Mouse (Mus musculus) E14TG2a.4 (cell line): Measurements from ENCODE around the gene Sphk2.

Experiments used
- H3K27me3 ChIP-seq: 2 replicates; pipeline ENCODE4 v1.6.1; 2014; ENCODE audit warnings: low read length, control low read depth; ENCODE audit not compliant: insufficient read depth
- H3K36me3 ChIP-seq: 2 replicates; pipeline ENCODE4 v1.6.1; 2014; ENCODE audit warnings: low read length, control low read depth; ENCODE audit not compliant: insufficient read depth
- H3K4me1 ChIP-seq: replicated peaks from 2 replicates; pipeline ENCODE4 v1.6.1; 2014; ENCODE audit warnings: low read depth, low read length, control low read depth
- H3K4me3 ChIP-seq: replicated peaks from 2 replicates; pipeline ENCODE4 v1.5.1; 2014; ENCODE audit warnings: mild to moderate bottlenecking, low read length
- H3K9me3 ChIP-seq: 2 replicates; pipeline ENCODE4 v1.6.1; 2014; ENCODE audit warnings: low read length, control low read depth
- CTCF ChIP-seq: conservative IDR thresholded peaks from 2 replicates; pipeline ENCODE4 v1.5.1; 2014; ENCODE audit warnings: low read length
- NANOG ChIP-seq: IDR thresholded peaks from 2 replicates; pipeline ENCODE4 v1.6.1; 2014; ENCODE audit warnings: borderline replicate concordance, low read length, mixed read lengths
- POU5F1 ChIP-seq: IDR thresholded peaks from 2 replicates; pipeline ENCODE4 v1.6.1; 2014; ENCODE audit warnings: low read length, borderline replicate concordance

The Sphk2 gene

DNA sequence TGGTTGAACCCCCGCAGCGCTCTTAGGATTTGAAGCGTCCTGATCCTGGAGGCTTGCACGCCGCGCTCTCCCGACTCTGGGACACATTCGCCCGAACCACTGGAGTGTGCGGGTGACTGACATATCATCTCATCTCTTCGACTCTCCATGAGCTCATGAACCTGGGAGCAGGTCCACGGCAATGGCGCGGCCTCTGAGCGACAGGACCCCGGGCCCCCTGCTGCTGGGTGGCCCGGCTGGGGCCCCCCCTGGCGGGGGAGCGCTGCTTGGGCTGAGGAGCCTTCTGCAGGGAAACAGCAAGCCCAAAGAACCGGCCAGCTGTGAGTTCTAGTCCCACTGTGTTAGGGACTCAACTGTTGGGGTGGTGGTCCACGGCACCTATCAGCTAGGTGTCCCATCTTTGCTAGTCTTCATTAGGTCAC lies 12.3 kb downstream of the Sphk2 start:
- Histone ChIP-seq H3K4me1 (peaks cover 84% of the 10 kb centered on the region), H3K4me3 (peak overlapping the region; percentile 96), H3K36me3 (peaks cover 23% of the 10 kb centered on the region), H3K27me3 (peaks cover 6% of the 10 kb centered on the region), H3K9me3 (no peaks in the 10 kb centered on the region)
- TF ChIP-seq POU5F1 (no peak), NANOG (no peak), CTCF (no peak)

DNA sequence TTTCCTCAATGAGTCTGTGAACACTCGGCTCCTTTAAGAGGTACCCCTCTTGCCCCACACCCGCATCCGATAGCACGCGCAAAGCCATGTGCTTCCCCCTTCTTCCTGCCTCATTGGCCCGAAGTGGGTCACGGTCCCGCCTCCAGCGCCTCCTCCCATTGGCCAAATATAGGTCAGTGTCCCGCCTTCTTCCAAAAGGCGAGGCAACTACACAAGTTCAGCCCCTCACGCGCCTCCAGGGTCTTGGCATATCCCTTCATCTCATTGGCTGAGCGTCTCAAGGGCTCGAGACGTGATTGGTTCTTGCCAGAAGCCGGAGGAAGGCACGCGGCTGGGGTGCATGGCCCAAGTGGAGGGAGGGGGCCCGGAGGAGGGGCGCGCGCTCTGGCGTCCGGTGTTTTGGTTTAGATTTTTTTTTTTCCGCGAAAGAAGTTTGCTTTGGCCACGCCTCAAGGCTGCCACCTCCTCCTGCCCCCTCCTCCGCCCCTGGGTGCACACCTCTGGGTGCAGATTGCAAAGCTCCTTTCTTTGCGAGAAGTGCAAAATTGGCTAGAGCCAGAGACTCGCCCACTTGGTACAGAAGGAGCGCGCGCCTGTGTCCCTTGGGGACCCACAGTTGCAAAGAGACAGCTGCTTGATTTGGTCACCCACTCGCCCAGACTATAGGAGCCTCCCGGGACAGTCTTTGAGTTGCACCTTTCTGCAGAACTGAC lies 12.9 kb downstream of the Sphk2 start, which contains the start of gene Dbp:
Dbp (plus strand) TSS at position 359 of the 713 bp plus-strand sequence.
- Histone ChIP-seq H3K36me3 (peaks cover 18% of the 10 kb centered on the region), H3K9me3 (no peaks in the 10 kb centered on the region), H3K27me3 (peaks cover 11% of the 10 kb centered on the region), H3K4me1 (peaks cover 84% of the 10 kb centered on the region), H3K4me3 (peak within 1 kb of the TSS; percentile 96)
- no peak for TF ChIP-seq NANOG
- no peak for TF ChIP-seq POU5F1
- TF ChIP-seq CTCF = no peak

DNA sequence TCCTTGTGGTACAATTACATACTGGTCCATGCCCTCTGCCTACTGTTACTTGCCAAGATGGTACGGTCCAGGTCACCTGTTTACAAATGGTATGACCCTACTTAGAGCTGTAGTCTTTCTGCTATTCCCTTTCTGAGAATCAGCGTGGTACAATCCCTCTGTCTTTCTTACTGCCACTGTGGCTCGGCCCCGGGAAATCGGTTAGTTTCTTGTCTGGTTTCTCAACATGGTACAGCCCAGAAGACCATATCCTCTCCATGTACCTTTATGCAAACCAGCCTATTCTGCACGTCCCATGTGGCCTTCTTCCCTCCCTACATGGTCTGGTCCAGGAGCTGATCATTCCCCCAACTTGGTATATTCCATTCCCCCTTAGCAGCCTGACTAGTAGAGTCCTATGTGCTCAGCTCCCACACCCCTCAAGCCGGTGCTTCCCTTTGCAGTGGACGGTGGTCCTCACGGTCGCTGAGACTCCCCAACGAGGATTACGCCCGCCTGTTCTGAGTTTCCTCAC lies 13.7 kb downstream of the Sphk2 start:
- no peaks in the 10 kb centered on the region for H3K9me3 ChIP-seq

DNA sequence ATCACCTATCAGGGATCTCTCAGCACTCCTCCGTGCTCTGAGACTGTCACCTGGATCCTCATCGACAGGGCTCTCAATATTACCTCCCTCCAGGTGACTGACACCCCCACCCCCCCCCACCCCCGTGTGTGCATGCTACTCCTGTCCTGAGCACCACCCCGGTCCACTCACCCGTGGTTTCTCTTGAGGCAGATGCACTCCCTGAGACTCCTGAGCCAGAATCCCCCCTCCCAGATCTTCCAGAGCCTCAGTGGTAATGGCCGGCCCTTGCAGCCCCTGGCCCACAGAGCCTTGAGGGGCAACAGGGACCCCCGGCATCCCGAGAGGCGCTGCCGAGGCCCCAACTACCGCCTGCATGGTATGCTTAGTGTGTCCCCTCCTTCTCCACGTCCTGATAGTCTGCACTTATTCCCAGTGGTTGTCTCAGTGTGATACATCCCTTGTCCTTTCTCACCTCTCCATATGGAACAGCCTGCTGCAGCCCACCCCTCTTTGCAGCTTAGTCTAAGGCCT lies 14.2 kb downstream of the Sphk2 start:
- Histone ChIP-seq H3K4me1 (peaks cover 79% of the 10 kb centered on the region), H3K9me3 (no peaks in the 10 kb centered on the region), H3K27me3 (peaks cover 24% of the 10 kb centered on the region), H3K4me3 (peak overlapping the region; percentile 96), H3K36me3 (peaks cover 5% of the 10 kb centered on the region)
- no peak for TF ChIP-seq NANOG
- no peak for TF ChIP-seq POU5F1
- TF ChIP-seq CTCF = no peak

More for the DNA sequence above, 13.7 kb downstream of the Sphk2 start:
- H3K4me1 ChIP-seq = peaks cover 83% of the 10 kb centered on the region
- H3K36me3 ChIP-seq = peaks cover 10% of the 10 kb centered on the region
- H3K4me3 ChIP-seq = peak overlapping the region; percentile 96
- H3K27me3 ChIP-seq = peaks cover 19% of the 10 kb centered on the region
- no peak for TF ChIP-seq NANOG
- TF ChIP-seq POU5F1 = no peak
- no peak for TF ChIP-seq CTCF

DNA sequence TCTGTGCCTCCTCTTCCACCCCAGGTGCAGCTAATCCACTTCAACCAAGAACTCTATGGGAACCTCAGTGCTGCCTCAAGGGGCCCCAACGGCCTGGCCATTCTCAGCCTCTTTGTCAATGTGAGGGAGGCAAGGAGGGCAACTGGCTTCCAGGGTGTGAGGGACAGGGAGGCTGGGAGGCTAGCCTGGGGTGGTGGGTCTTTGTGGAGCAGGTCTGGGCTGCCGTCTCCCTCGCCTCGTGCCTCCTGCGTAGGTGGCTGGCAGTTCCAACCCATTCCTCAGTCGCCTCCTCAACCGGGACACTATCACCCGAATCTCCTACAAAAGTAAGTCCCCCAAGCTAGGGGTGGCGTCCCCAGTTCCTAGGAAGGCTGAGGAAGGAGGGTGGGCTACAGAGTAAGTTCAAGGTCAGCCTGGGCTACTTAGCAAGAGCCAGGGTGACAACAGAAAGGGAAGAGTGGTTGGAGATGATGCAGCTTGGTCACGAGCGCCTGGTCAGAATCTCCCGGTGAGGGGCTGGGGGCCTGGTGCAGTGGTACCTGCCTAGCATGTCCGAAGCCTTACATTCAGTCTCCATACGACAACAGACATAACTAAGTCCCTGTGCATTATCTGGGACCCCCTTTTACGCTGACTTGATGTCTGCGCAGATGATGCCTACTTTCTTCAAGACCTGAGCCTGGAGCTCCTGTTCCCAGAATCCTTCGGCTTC lies 14.8 kb downstream of the Sphk2 start:
- peaks cover 29% of the 10 kb centered on the region for H3K27me3 ChIP-seq

DNA sequence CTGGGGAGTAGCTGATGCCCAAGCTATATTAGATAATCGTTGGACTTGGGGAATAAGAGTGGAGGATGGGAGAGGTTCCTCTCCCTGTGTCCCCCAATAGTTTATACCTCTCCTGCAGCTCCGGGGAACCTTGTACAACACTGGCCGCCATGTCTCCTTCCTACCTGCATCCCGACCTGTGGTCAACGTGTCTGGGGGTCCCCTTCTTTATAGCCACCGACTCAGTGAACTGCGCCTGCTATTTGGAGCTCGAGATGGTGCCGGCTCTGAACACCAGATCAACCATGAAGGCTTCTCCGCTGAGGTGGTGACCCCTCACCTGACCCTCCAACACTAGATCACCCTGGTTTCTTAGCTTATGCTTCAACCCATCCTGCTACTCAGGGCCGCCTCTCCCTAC lies 15.5 kb downstream of the Sphk2 start:
- Histone ChIP-seq H3K4me1 (peaks cover 69% of the 10 kb centered on the region), H3K4me3 (no peak overlapping the region), H3K36me3 (no peaks in the 10 kb centered on the region), H3K27me3 (peaks cover 32% of the 10 kb centered on the region), H3K9me3 (no peaks in the 10 kb centered on the region)
- TF ChIP-seq CTCF (no peak), POU5F1 (no peak), NANOG (no peak)

More for the DNA sequence above, 14.8 kb downstream of the Sphk2 start:
- Histone ChIP-seq H3K36me3 (no peaks in the 10 kb centered on the region), H3K4me1 (peaks cover 73% of the 10 kb centered on the region), H3K4me3 (no peak overlapping the region), H3K9me3 (no peaks in the 10 kb centered on the region)
- no peak for TF ChIP-seq NANOG
- no peak for TF ChIP-seq POU5F1
- no peak for TF ChIP-seq CTCF

DNA sequence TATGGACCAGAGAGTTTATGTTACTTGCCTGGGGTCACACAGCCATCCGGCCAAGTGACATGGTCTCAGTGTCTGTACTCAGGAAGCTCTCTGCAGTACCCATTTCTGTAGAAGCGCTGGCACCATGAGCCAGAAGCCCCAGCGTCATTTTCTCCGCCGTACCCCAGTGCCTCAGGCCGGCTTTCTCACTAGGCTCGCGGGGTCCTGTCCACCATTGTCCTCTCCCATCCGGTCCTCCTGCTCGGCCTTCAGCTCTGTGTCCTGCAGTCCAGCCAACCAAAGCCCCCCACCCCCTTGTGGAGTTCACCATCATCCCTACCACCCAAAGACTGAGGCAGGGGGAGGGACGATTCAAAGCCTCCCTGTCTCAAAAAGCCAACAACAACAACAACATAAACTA lies 16.2 kb downstream of the Sphk2 start:
- TF ChIP-seq CTCF (no peak), NANOG (no peak), POU5F1 (no peak)
- Histone ChIP-seq H3K36me3 (no peaks in the 10 kb centered on the region), H3K27me3 (peaks cover 32% of the 10 kb centered on the region)

DNA sequence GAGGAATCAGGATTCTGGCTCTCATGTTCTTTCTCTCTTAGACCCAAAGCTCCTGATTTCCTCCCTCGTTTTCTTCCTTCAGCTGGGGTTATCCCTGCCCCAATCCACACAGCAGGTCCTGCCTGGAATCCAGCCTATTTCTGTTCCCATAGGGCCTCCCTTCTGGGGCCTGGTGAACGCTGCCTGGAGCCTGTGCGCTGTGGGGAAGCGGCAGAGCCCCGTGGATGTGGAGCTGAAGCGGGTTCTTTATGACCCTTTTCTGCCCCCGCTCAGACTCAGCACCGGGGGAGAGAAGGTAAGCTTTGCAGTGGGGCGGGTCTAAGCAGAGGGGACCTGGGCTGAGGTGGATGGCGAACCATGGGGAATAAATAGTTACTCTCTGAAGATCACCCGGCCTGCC lies 16.7 kb downstream of the Sphk2 start:
- Histone ChIP-seq H3K9me3 (no peaks in the 10 kb centered on the region), H3K4me3 (peak overlapping the region; percentile 76), H3K27me3 (peaks cover 32% of the 10 kb centered on the region), H3K4me1 (peaks cover 63% of the 10 kb centered on the region), H3K36me3 (no peaks in the 10 kb centered on the region)
- TF ChIP-seq CTCF = no peak
- TF ChIP-seq POU5F1 = no peak
- TF ChIP-seq NANOG = no peak

More for the DNA sequence above, 16.2 kb downstream of the Sphk2 start:
- Histone ChIP-seq H3K4me1 (peaks cover 66% of the 10 kb centered on the region), H3K4me3 (peak overlapping the region; percentile 76), H3K9me3 (no peaks in the 10 kb centered on the region)
